Mouse (Mus musculus) retina, postnatal 7 days (tissue): Measurements from ENCODE around the gene 1700009N14Rik.

Source experiments
- DNase-seq: peaks from one replicate; pipeline ENCODE4 v3.0.0-alpha.2; 2012; ENCODE audit warnings: low read depth, low spot score

1700009N14Rik gene

DNA sequence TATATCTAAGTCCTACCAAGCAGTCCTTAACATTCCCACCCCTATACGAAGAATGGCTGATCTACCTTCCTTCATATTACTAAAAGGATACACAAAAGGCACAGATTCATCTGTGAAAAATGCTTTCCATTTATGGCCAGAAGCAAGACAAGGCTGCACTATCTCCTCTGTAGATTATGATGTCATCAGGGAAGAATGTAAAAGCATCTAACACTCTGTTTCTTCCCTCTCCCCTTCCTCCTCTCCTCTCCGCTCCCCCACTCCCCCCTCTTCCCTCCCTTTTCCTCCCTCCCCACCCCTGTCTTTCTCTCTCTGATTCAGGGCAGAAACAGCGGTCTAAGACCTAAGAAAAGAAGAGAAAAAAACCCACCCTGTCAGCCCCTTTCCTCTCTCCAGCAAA is at the start of gene 1700009N14Rik:
1700009N14Rik (plus strand) TSS at position 227 of the 400 bp plus-strand sequence.
- DNase-seq = no peak

DNA sequence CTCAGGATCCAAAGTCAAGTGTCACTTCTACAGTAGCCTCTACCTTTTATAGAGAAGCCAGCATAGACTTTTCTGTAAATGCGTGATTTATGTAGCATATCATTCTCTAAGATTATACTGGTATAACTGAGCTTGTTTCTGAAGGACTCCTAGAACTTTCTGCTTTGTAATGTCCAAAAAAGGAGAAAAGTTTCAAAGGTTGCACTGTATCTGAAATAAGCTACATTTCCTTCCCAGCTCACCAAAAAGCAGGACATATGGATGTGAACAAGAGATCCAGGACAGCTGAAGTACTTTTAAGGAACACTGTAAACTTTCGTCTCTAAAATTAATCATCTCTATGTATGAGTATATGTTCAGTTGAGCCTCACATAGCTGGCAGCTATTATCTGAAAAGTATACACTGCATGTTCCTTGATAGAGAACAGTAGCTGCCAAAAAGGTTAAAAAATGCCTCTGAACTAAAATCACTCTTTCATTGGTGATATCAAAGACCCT is 12.2 kb upstream of the 1700009N14Rik start:
- DNase-seq = no peak

DNA sequence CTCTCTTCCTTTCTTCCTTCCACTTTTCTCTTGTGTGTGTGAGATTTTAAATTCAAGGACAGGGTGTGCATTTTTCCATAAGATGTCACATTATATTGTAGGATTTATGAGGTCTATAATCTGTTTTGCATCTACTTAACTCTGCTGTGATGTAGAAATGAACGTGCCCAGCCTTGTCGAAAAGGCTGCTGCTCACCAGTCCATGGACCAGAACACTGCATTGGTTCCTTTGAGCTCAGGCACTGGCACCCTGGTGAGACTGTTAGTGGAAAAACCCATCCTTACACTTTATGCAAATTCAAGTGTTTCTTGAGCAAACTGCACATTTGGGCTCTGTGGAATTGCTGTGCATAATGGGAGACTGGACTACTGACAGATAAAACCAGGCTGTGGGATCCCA is 24.2 kb downstream of the 1700009N14Rik start:
- no peak for DNase-seq

DNA sequence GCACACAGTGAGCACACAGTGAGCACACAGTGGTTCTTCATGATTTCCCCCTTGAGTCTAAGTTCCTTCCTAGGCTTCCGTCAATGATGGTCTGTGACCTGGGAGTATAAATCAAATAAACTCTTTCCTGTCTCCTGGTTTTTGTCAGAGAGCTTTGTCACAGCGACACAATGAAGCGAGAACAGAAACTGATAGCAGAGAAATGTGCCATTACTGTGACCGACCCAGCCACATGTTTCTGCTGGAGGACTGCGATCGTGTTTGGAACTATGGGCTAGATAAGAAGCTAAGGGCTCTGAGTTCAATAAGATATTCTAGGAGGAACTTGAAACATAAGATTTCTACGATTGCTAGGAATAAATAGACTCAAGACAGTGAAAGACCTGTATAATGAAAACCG is 36.3 kb downstream of the 1700009N14Rik start:
- DNase-seq = no peak

DNA sequence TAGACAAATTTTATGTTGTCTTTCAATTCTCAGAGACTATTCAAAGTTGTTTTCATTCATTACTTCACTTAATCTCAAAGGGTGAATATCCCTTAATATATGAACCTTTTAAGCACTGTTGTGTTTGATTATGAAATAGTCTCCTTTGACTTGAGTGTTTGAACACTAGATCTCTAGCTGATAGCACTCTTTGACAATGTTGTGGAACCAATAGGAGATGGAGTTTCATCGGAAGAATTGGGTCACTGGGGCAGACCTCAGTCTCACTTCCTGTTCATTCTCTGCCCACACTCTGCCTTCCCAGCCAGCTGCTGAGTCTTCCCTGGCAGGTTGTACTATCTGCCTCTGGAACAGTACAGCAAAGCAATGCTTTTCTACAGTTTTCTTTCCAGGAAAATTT is 43.5 kb downstream of the 1700009N14Rik start:
- DNase-seq = no peak

DNA sequence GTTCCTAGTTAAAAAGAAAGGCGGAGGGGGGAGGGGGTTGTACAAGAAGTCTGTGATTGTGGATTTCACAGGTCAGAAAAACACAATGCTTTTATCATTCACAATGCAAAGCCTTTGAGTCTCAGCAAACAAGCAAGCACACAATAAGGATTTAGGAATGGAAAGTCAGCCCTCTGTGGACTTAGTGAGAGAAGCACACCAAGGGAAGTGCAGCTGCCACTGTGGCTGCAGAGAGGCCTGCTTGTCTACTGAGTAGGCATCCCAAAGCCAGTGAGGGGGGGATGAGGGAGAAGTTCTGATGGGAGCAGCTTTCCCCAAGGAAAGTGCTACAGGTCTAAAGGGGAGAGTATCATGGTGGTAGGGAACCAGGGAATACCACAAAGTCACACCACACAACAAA is 45.8 kb downstream of the 1700009N14Rik start:
- DNase-seq = no peak
